Mouse (Mus musculus) C2C12 (cell line): Measurements from ENCODE around the gene A630076J17Rik. TPM values are rescaled to one million over a fixed set of nuclear protein-coding genes. Genes with fewer than 3 reads are reported as not detected.

Experiments used
- H3K27me3 ChIP-seq: one replicate; pipeline ENCODE4 v1.6.1; 2011; ENCODE audit not compliant: control insufficient read depth, insufficient read depth, insufficient read length
- H3K36me3 ChIP-seq: one replicate; pipeline ENCODE4 v1.6.1; 2011; ENCODE audit not compliant: control insufficient read depth, insufficient read depth
- H3K4me3 ChIP-seq: one replicate; pipeline ENCODE4 v1.5.1; 2011; ENCODE audit warnings: mild to moderate bottlenecking, control low read depth; ENCODE audit not compliant: poor library complexity, insufficient read depth, severe bottlenecking
- H3K79me2 ChIP-seq: one replicate; pipeline ENCODE4 v1.6.1; 2011; ENCODE audit not compliant: control insufficient read depth, insufficient read depth
- H3K79me3 ChIP-seq: one replicate; pipeline ENCODE4 v1.6.1; 2011; ENCODE audit warnings: low read depth, control low read depth
- H3ac ChIP-seq: one replicate; pipeline ENCODE3; 2011; ENCODE audit warnings: low read depth; ENCODE audit not compliant: control insufficient read depth, insufficient read length
- CEBPB ChIP-seq: IDR thresholded peaks from one replicate; pipeline ENCODE4 v1.6.1; 2011; ENCODE audit warnings: low read depth, mild to moderate bottlenecking, control low read depth, moderate library complexity
- CTCF ChIP-seq: IDR thresholded peaks from one replicate; pipeline ENCODE4 v1.5.1; 2011; ENCODE audit not compliant: control insufficient read depth, insufficient read depth, insufficient read length
- FOSL1 ChIP-seq: IDR thresholded peaks from one replicate; pipeline ENCODE4 v1.8.0; 2011; ENCODE audit warnings: mild to moderate bottlenecking, low read length; ENCODE audit not compliant: poor library complexity, insufficient read depth, severe bottlenecking
- MAX ChIP-seq: IDR thresholded peaks from one replicate; pipeline ENCODE4 v1.6.1; 2011; ENCODE audit warnings: mild to moderate bottlenecking, control low read depth
- MYOD1 ChIP-seq: IDR thresholded peaks from one replicate; pipeline ENCODE4 v1.6.1; 2011; ENCODE audit warnings: low read depth; ENCODE audit not compliant: control insufficient read depth, insufficient read length
- MYOG ChIP-seq: IDR thresholded peaks from one replicate; pipeline ENCODE4 v1.6.1; 2011; ENCODE audit not compliant: control insufficient read depth, insufficient read length; ENCODE audit errors: extremely low read depth
- USF1 ChIP-seq: IDR thresholded peaks from one replicate; pipeline ENCODE4 v1.6.1; 2011; ENCODE audit warnings: low read depth, mild to moderate bottlenecking, control low read depth, moderate library complexity
- polyA plus RNA-seq: library from polyadenylated mRNA; unstranded; fragments of >200 nt; fragmentation: generic; extraction: Trizol; gene quantifications from one replicate; pipeline ENCODE4 v1.2.1, GENCODE M21; 2012; ENCODE audit warnings: missing spikeins

Gene A630076J17Rik
- polyA plus RNA-seq, 1 experiment, result 0.02 TPM

- no peaks in the 10 kb centered on the region for H3K27me3 ChIP-seq
- H3ac ChIP-seq, result no peak overlapping the region
- no peaks in the 10 kb centered on the region for H3K36me3 ChIP-seq
- no peaks in the 10 kb centered on the region for H3K79me3 ChIP-seq
- TF ChIP-seq MAX (no peak), CTCF (no peak), USF1 (no peak), CEBPB (no peak), MYOD1 (no peak), MYOG (no peak), FOSL1 (no peak)
- H3K4me3 ChIP-seq, result no peak overlapping the region
- H3K79me2 ChIP-seq, result no peaks in the 10 kb centered on the region
Measured at GRCm38 (mm10) chr3:107272433-107272832, 42.0 kb downstream of the A630076J17Rik start.

- Histone ChIP-seq H3ac (no peak overlapping the region), H3K27me3 (no peaks in the 10 kb centered on the region), H3K36me3 (no peaks in the 10 kb centered on the region), H3K79me2 (peaks cover under 1% of the 10 kb centered on the region), H3K4me3 (no peak overlapping the region), H3K79me3 (no peaks in the 10 kb centered on the region)
- TF ChIP-seq CEBPB, result no peak
- TF ChIP-seq MYOD1, result no peak
- TF ChIP-seq MAX, result no peak
- no peak for TF ChIP-seq USF1
- no peak for TF ChIP-seq FOSL1
- TF ChIP-seq CTCF, result peak; percentile 70
Measured at GRCm38 (mm10) chr3:107273820-107274219, 43.4 kb downstream of the A630076J17Rik start.

- H3K79me2 ChIP-seq, result peaks cover 15% of the 10 kb centered on the region
- H3K79me3 ChIP-seq, result peaks cover 12% of the 10 kb centered on the region
- no peaks in the 10 kb centered on the region for H3K36me3 ChIP-seq
- H3ac ChIP-seq, result no peak overlapping the region
- TF ChIP-seq MYOD1 (no peak), MYOG (no peak), CTCF (no peak), MAX (no peak), USF1 (no peak), CEBPB (no peak), FOSL1 (no peak)
- H3K27me3 ChIP-seq, result no peaks in the 10 kb centered on the region
- H3K4me3 ChIP-seq, result no peak overlapping the region
Measured at GRCm38 (mm10) chr3:107275351-107275750, 44.9 kb downstream of the A630076J17Rik start.

- H3K79me3 ChIP-seq, result peaks cover 14% of the 10 kb centered on the region
- H3ac ChIP-seq, result no peak overlapping the region
- no peaks in the 10 kb centered on the region for H3K27me3 ChIP-seq
- TF ChIP-seq MYOD1 (no peak), FOSL1 (no peak), MAX (no peak), CEBPB (no peak), MYOG (no peak), CTCF (no peak), USF1 (no peak)
- no peak overlapping the region for H3K4me3 ChIP-seq
- H3K79me2 ChIP-seq, result peaks cover 22% of the 10 kb centered on the region
- H3K36me3 ChIP-seq, result no peaks in the 10 kb centered on the region
Measured at GRCm38 (mm10) chr3:107275996-107276395, 45.6 kb downstream of the A630076J17Rik start.

GRCm38 (mm10) chr3:107276626-107277025 is 46.2 kb downstream of the A630076J17Rik start:
- Histone ChIP-seq H3K36me3 (peaks cover 4% of the 10 kb centered on the region), H3ac (no peak overlapping the region), H3K79me3 (peaks cover 15% of the 10 kb centered on the region), H3K27me3 (no peaks in the 10 kb centered on the region), H3K79me2 (peaks cover 27% of the 10 kb centered on the region), H3K4me3 (no peak overlapping the region)
- TF ChIP-seq CTCF, result no peak
- TF ChIP-seq MYOD1, result no peak
- TF ChIP-seq CEBPB, result no peak
- no peak for TF ChIP-seq USF1
- TF ChIP-seq FOSL1, result no peak
- no peak for TF ChIP-seq MYOG
- TF ChIP-seq MAX, result no peak
